Comparison of ENCODE assay signal across 15 mouse cellular contexts in the genomic region with DNA sequence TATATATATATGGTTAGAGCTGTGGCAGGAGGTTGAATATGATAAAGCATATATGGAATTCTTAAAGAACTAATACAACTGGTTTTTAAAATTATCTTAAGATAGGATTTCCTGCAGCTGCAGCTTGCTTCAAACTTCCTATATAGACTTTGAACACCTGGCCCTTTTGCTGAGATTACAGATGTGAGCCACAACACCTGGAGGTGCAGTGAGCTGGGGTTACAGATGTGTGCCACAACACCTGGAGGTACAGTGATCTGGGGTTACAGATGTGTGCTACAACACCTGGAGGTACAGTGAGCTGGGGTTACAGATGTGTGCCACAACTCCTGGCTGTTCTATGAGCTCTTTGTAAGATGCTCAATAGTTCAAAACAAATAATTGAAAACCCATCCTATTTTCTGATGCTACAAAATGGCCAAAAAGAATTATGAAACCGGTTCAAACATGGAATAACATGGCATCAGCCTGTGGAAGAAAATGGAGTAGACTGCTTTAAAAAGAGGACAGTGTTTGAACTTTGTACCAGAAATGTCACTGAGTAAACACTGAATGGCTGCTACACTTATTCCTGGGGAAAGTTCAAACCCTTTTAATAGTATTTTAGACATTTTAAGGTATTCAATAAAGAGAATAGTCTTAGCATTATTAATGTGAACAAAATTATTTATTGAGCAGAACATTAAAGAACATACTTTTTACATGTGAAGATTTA.
"Had no signal": no experiment of that assay in that cellular context is flagged by ENCODE, and none has a peak within 500 bp of the region (broad histone marks: within the 10 kb centered on the region; RNA-seq: fewer than 3 reads in every experiment).

No protein-coding gene starts in this region.

- H3K36me3 ChIP-seq: midbrain, embryonic 10.5 days; midbrain, embryonic 12.5 days; neural tube, embryonic 13.5 days; stomach, embryonic 15.5 days had no signal

- H3K9me3 ChIP-seq: midbrain, embryonic 10.5 days; midbrain, embryonic 12.5 days; neural tube, embryonic 13.5 days; stomach, embryonic 15.5 days had no signal

- DNase-seq: lung, adult 18-20 months; lung, embryonic 14.5 days; lung, postnatal 10 days; lung, postnatal 4 days; midbrain, embryonic 14.5 days; right cerebral cortex, postnatal 14 days; thymus, adult 18-20 months; thymus, postnatal 14 days; thymus, postnatal 36 days had no signal

- H3K27me3 ChIP-seq: midbrain, embryonic 12.5 days; neural tube, embryonic 13.5 days; stomach, embryonic 15.5 days had no signal

- H3K4me2 ChIP-seq: lung, embryonic 14.5 days; midbrain, embryonic 12.5 days; neural tube, embryonic 13.5 days; stomach, embryonic 15.5 days had no signal

- H3K4me3 ChIP-seq: midbrain, embryonic 10.5 days; midbrain, embryonic 12.5 days; myocyte; neural tube, embryonic 13.5 days; stomach, embryonic 15.5 days had no signal

- H3K4me1 ChIP-seq: stomach, embryonic 15.5 days had no signal

- ATAC-seq: midbrain, embryonic 16.5 days had no signal

- H3K9ac ChIP-seq: lung, embryonic 14.5 days; midbrain, embryonic 12.5 days; neural tube, embryonic 13.5 days; stomach, embryonic 15.5 days had no signal

- H3K27ac ChIP-seq: midbrain, embryonic 10.5 days; midbrain, embryonic 12.5 days; neural tube, embryonic 13.5 days; stomach, embryonic 15.5 days had no signal
